Mouse (Mus musculus): ENCODE measurements at regions not wholly inside any gene's neighbourhood (a gene's known extent, or its start where the extent isn't known, plus 50 kb on each side); places are given as distances from the start of the nearest gene placed in this dataset.

- no peak for DNase-seq (ENCODE audit: inconsistent ontology term)
Observed at GRCm38 (mm10) chr2:47263690-47264089, 1550.2 kb upstream of the Acvr2a start.

- no peak for DNase-seq (ENCODE audit: inconsistent ontology term)
Observed at GRCm38 (mm10) chr2:47265901-47266300, 1548.0 kb upstream of the Acvr2a start.

- DNase-seq (ENCODE audit: inconsistent ontology term): peak; percentile 23
Observed at GRCm38 (mm10) chr2:47295546-47295945, 1518.4 kb upstream of the Acvr2a start.

- DNase-seq (ENCODE audit: inconsistent ontology term): peak; percentile 70
Observed at GRCm38 (mm10) chr2:47302056-47302455, 1511.9 kb upstream of the Acvr2a start.

GRCm38 (mm10) chr2:47330574-47330973 lies 1483.3 kb upstream of the Acvr2a start:
- no peak for DNase-seq (ENCODE audit: inconsistent ontology term)

GRCm38 (mm10) chr2:47334406-47335113 lies 1479.3 kb upstream of the Acvr2a start:
- DNase-seq (ENCODE audit: inconsistent ontology term): peak; percentile 85

- DNase-seq (ENCODE audit: inconsistent ontology term): no peak
Observed at GRCm38 (mm10) chr2:47363476-47363875, 1450.4 kb upstream of the Acvr2a start.

- DNase-seq (ENCODE audit: inconsistent ontology term): peak; percentile 35
Observed at GRCm38 (mm10) chr2:47368296-47368695, 1445.6 kb upstream of the Acvr2a start.
